Mouse (Mus musculus) frontal cortex, adult (tissue): ENCODE results near the gene Fbxl21.

Source experiments
- ATAC-seq: cut with Nextera tagmentation; 2 replicates; pipeline ENCODE4 v1.9.2; 2017; ENCODE audit warnings: mild to moderate bottlenecking, moderate library complexity, mixed read lengths; ENCODE audit not compliant: low TSS enrichment

The Fbxl21 gene

DNA sequence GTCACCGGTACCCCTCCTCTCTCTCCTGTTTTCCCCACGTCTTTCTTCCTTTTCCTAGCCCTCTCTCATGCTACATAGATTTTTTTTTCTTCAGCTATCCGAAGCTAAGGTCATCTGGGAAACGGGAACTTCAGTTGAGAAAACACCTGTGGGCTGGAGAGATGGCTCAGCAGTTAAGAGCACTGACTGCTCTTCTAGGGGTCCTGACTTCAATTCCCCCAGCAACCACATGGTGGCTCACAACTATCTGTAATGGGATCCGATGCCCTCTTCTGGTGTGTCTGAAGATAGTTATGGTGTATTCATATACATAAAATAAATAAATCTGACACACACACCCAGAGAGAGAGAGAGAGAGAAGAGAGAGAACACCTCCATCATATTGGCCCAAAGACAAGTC lies 13.3 kb downstream of the Fbxl21 start:
- ATAC-seq, result no peak

- ATAC-seq, result no peak
These were observed 14.8 kb downstream of the Fbxl21 start for GRCm38 (mm10) chr13:56537026-56537425.

DNA sequence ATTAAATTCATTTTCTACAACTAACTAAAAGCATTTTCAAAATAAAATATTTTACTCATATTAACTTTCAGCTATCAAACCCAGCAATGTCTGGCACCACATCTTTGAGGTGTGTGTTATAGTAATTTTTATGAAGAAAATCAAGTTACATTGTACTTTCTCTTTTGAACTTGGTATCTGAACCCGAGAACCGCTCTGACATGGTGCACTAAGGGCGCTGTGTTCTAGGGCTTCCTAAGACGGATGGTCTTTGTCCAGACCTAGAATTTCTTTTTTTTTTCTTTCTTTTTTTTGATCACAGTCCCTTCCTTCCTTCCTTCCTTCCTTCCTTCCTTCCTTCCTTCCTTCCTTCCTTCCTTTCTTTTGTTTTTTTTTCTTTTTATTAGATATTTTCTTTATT lies 17.6 kb downstream of the Fbxl21 start:
- no peak for ATAC-seq

DNA sequence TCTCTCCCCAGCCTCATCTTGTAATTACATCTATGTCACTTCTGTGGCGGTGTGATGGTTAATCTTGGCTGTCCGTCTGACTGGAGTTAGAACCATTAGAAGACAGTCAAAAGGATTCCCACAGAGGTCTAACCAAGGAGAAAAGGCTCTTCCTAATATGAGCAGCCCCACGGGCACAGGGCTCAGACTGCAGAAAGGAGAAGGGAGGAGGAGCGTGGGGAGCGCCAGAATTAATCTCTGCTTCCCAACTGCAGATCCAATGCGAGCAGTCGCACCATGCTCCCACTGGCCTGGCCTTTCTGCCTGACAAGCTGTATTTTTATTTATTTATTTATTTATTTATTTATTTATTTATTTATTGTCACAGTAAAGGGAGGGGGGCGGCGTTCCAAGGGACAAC lies 21.5 kb downstream of the Fbxl21 start:
- no peak for ATAC-seq

- ATAC-seq, result no peak
These were observed 22.7 kb downstream of the Fbxl21 start for GRCm38 (mm10) chr13:56544956-56545355.

DNA sequence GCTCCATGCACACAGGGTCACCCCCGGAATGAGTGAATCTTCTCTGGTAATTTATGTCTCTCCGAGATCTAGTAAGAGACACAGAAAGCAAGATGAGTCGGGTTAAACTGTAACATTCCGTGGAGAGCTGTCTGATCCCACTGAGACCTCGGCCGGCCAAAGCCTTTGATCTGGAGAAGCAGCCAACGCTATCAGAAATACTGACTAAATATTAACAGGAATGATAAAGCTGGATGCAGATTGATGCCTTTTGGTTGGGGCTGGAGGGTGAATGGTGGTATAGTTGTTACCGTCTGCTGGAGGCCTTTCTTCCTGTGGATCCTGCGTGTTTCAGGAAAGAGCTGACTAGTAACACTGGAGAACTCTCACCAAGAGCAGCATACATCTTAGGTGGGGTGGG lies 26.1 kb downstream of the Fbxl21 start, which contains the start of gene Lect2:
Gene Lect2, minus strand, starts transcription at position 102 of the 400 bp plus-strand sequence.
- ATAC-seq, result no peak

- no peak for ATAC-seq
These were observed 27.1 kb downstream of the Fbxl21 start for GRCm38 (mm10) chr13:56549364-56549763.

DNA sequence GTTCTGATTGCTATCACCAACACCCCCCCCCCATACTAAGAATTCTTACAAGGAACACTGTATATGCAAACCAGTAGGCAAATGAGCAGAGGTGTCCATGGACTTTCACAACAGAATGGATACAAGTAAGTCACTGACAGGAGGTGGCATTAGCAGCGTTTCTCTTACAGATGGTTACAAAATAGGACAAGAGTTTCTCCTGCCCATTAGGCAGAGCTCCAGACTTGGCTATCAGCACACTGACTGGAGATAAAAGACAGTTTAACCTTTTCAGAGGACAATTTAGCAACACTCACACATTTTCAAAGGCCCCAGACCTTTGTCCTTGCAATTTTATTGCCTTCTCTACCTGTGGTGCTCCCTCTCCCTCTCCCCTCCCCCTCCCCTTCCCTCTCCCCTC lies 28.3 kb downstream of the Fbxl21 start:
- no peak for ATAC-seq

GRCm38 (mm10) chr13:56551661-56552060 lies 29.4 kb downstream of the Fbxl21 start:
- no peak for ATAC-seq

DNA sequence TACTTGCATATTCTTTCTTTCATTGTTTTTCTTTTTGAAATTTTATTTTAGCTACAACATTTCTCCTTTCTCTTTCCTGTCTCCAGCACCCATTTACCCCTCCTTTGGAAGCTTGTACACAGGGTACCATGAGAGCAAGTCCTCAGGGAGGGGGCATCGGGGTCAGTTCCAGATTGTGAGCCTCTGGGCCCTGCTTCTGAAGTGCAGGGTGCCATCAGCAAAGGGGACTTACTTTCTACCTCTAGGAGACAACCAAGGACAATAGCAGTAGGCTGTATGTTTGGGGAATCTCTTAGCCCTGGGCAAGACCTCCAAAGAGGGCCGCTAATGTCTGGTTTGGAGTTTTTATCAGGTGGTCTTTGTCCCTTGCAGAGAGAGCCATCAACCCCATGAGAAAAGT lies 31.7 kb downstream of the Fbxl21 start:
- ATAC-seq, result no peak

- peak; percentile 74 for ATAC-seq
These were observed 32.1 kb downstream of the Fbxl21 start for GRCm38 (mm10) chr13:56554409-56554808.

GRCm38 (mm10) chr13:56555957-56556356 lies 33.7 kb downstream of the Fbxl21 start:
- no peak; the same call in 1 of the 2 replicates for ATAC-seq

GRCm38 (mm10) chr13:56556701-56557100 lies 34.4 kb downstream of the Fbxl21 start:
- ATAC-seq, result no peak

DNA sequence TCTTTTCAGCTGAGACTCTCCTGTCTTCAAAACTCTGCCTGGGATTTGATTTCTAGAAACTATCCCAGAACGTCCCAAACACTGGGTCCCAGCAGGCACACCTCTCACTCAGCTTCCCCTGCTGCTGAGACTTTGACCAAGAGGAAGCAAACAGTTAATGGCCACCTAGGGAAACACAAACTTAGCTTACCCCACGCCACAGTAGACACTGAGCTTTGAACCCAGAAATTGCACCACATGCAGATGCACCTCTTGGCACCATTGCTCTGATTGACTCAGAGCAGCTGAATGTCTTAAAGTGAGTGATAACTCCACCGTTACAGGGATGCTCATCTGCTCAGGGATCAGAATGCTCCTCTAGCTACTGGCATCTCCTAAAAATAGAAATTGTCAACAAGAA lies 36.5 kb downstream of the Fbxl21 start:
- no peak for ATAC-seq

GRCm38 (mm10) chr13:56559841-56560370 lies 37.6 kb downstream of the Fbxl21 start:
- no peak for ATAC-seq

- ATAC-seq, result no peak
These were observed 38.9 kb downstream of the Fbxl21 start for GRCm38 (mm10) chr13:56561129-56561528.

- ATAC-seq, result no peak
These were observed 40.8 kb downstream of the Fbxl21 start for GRCm38 (mm10) chr13:56563075-56563474.

- no peak for ATAC-seq
These were observed 44.1 kb downstream of the Fbxl21 start for GRCm38 (mm10) chr13:56566336-56566735.

GRCm38 (mm10) chr13:56571645-56572044 lies 49.4 kb downstream of the Fbxl21 start:
- no peak for ATAC-seq

DNA sequence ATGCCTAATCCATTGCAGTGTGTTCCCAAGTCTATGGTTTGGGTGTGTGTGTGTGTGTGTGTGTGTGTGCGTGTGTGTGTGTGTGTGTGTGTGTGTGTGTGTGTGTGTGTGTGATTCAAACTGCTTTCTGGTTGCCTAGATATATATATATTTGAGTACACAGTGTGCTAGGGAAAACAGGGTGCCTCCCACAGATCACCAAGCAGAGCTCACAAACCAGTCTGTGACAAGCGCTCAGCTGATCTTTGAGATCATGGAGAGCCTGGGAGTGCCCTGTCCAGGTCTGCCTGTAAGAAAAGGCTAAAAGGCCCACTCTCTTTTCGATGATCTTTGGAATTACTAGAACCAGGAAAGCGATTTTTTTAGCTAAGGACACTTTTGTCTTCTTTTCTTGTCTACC lies 52.8 kb downstream of the Fbxl21 start:
- peak; percentile 65; the same call in 1 of the 2 replicates for ATAC-seq

- peak; percentile 64 for ATAC-seq
These were observed 53.5 kb downstream of the Fbxl21 start for GRCm38 (mm10) chr13:56575701-56576321.

- ATAC-seq, result no peak
These were observed 55.8 kb downstream of the Fbxl21 start for GRCm38 (mm10) chr13:56578097-56578496.

GRCm38 (mm10) chr13:56580450-56580849 lies 58.2 kb downstream of the Fbxl21 start:
- ATAC-seq, result peak; percentile 62

DNA sequence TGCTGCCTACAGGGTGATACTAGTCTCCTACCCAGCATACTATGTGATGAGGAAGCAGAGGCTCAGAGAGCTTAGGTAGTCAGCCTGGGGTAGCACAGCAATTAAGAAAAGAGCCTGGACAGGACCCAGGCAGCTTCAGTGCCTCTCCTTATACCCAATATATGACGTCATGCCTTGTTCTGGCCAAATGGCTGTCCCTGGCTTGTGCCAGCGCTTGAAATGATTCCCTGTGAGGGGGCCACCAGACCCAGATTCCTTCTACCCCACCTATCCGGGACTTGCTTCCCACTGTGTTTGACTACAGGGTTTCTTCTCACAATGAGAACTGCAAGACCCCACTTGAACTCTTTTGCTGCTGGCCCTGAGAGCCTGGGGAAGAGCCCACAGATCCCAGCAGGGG lies 59.2 kb downstream of the Fbxl21 start:
- peak; percentile 26; the same call in 1 of the 2 replicates for ATAC-seq
